Mouse (Mus musculus) MEL (cell line): Measurements from ENCODE around the gene Gnb5. TPM values are rescaled to one million over a fixed set of nuclear protein-coding genes. Genes with fewer than 3 reads are reported as not detected.
A peak's percentile ranks its signal among the peaks of the same experiment; 100 is the strongest.

ENCODE experiments used
- DNase-seq: peaks from one replicate; pipeline ENCODE4 v3.0.0; 2011; ENCODE audit warnings: low read depth, low spot score
- H3K27ac ChIP-seq: 2 replicates; pipeline ENCODE4 v1.5.1; 2012; ENCODE audit warnings: low read depth, mild to moderate bottlenecking, control low read depth, low read length, moderate library complexity; ENCODE audit not compliant: control insufficient read depth
- H3K27me3 ChIP-seq, 2 experiments: fragments of 150-350 bp in 1 of 2; sonication (generic) in 1 of 2; 2 replicates each; pipeline ENCODE4 v1.6.1; 2012; ENCODE audit warnings: low read length in 2 of 2, mild to moderate bottlenecking in 2 of 2, improper control_type of control experiment in 1 of 2, moderate library complexity in 1 of 2; ENCODE audit not compliant: insufficient read depth in 2 of 2, control insufficient read depth in 1 of 2
- H3K36me3 ChIP-seq, 2 experiments: 2 replicates each; pipeline ENCODE4 v1.6.1; 2012 to 2014; ENCODE audit warnings: low read length in 2 of 2, improper control_type of control experiment in 1 of 2, inconsistent platforms in 1 of 2, mild to moderate bottlenecking in 1 of 2; ENCODE audit not compliant: insufficient read depth in 2 of 2, control insufficient read depth in 1 of 2
- H3K4me1 ChIP-seq, 2 experiments: fragments of 150-350 bp in 1 of 2; sonication (generic) in 1 of 2; 2 replicates each; pipeline ENCODE4 v1.6.1; 2012; ENCODE audit warnings: low read length in 2 of 2, improper control_type of control experiment in 1 of 2, mild to moderate bottlenecking in 1 of 2; ENCODE audit not compliant: insufficient read depth in 2 of 2, control insufficient read depth in 1 of 2
- H3K4me3 ChIP-seq, 2 experiments: fragments of 150-350 bp in 1 of 2; sonication (generic) in 1 of 2; 2 replicates each; pipeline ENCODE4 v1.5.1; 2012; ENCODE audit warnings: low read depth in 2 of 2, low read length in 2 of 2, mild to moderate bottlenecking in 2 of 2, moderate library complexity in 2 of 2, control low read depth in 1 of 2, improper control_type of control experiment in 1 of 2; ENCODE audit not compliant: control insufficient read depth in 1 of 2, insufficient read depth in 1 of 2
- H3K79me2 ChIP-seq: 2 replicates; pipeline ENCODE4 v1.6.1; 2012; ENCODE audit warnings: mild to moderate bottlenecking, low read length, moderate library complexity; ENCODE audit not compliant: control insufficient read depth, poor library complexity, insufficient read depth
- H3K9ac ChIP-seq: 2 replicates; pipeline ENCODE4 v1.6.1; 2012; ENCODE audit warnings: low read depth, mild to moderate bottlenecking, control low read depth, low read length, moderate library complexity; ENCODE audit not compliant: control insufficient read depth, poor library complexity, severe bottlenecking
- H3K9me3 ChIP-seq: fragments of 150-350 bp; sonication (generic); replicated peaks from 2 replicates; pipeline ENCODE4 v1.6.1; 2012; ENCODE audit warnings: mild to moderate bottlenecking, low read length, improper control_type of control experiment, moderate library complexity; ENCODE audit not compliant: insufficient read depth
- BHLHE40 ChIP-seq: IDR thresholded peaks from 2 replicates; pipeline ENCODE4 v1.6.1; 2012; ENCODE audit warnings: low read depth, mild to moderate bottlenecking, inconsistent platforms, low read length, improper control_type of control experiment, borderline replicate concordance
- CHD1 ChIP-seq: IDR thresholded peaks from 2 replicates; pipeline ENCODE4 v1.6.1; 2012; ENCODE audit warnings: low read depth, mild to moderate bottlenecking, inconsistent platforms, low read length, improper control_type of control experiment
- CHD2 ChIP-seq: IDR thresholded peaks from 2 replicates; pipeline ENCODE4 v1.6.1; 2011; ENCODE audit warnings: low read length, improper control_type of control experiment
- ELF1 ChIP-seq: IDR thresholded peaks from 2 replicates; pipeline ENCODE4 v1.6.1; 2014; ENCODE audit warnings: low read depth, mild to moderate bottlenecking, inconsistent platforms, low read length, improper control_type of control experiment, moderate library complexity
- EP300 ChIP-seq, 2 experiments: IDR thresholded peaks; 2 replicates each; pipeline ENCODE4 v1.6.1; 2011; ENCODE audit warnings: improper control_type of control experiment in 2 of 2, low read length in 2 of 2, low read depth in 1 of 2, mild to moderate bottlenecking in 1 of 2
- GABPA ChIP-seq: IDR thresholded peaks from 2 replicates; pipeline ENCODE4 v1.6.1; 2012; ENCODE audit warnings: low read depth, mild to moderate bottlenecking, inconsistent platforms, low read length, improper control_type of control experiment, moderate library complexity
- GATA1 ChIP-seq: IDR thresholded peaks from 2 replicates; pipeline ENCODE4 v1.6.1; 2011; ENCODE audit warnings: low read depth, low read length, improper control_type of control experiment
- HCFC1 ChIP-seq: IDR thresholded peaks from 2 replicates; pipeline ENCODE4 v1.6.1; 2012; ENCODE audit warnings: low read depth, mild to moderate bottlenecking, inconsistent platforms, low read length, improper control_type of control experiment, moderate library complexity
- KAT2A ChIP-seq: conservative IDR thresholded peaks from 2 replicates; pipeline ENCODE4 v1.6.1; 2012; ENCODE audit warnings: low read depth, low read length, improper control_type of control experiment, inconsistent platforms
- MAX ChIP-seq: IDR thresholded peaks from 2 replicates; pipeline ENCODE4 v1.6.1; 2011; ENCODE audit warnings: low read length, improper control_type of control experiment
- MAZ ChIP-seq: IDR thresholded peaks from 2 replicates; pipeline ENCODE4 v1.6.1; 2012; ENCODE audit warnings: low read depth, mild to moderate bottlenecking, inconsistent platforms, low read length, improper control_type of control experiment
- MEF2A ChIP-seq: IDR thresholded peaks from 2 replicates; pipeline ENCODE4 v1.6.1; 2014; ENCODE audit warnings: low read depth, mild to moderate bottlenecking, inconsistent platforms, low read length, improper control_type of control experiment; ENCODE audit not compliant: poor library complexity, insufficient replicate concordance, severe bottlenecking; ENCODE audit errors: extremely low read depth
- MXI1 ChIP-seq: IDR thresholded peaks from 2 replicates; pipeline ENCODE4 v1.6.1; 2011; ENCODE audit warnings: mild to moderate bottlenecking, low read depth, low read length, improper control_type of control experiment
- MYC ChIP-seq: IDR thresholded peaks from 2 replicates; pipeline ENCODE4 v1.6.1; 2011; ENCODE audit warnings: low read depth, mild to moderate bottlenecking, low read length, improper control_type of control experiment, moderate library complexity
- NRF1 ChIP-seq: IDR thresholded peaks from 2 replicates; pipeline ENCODE4 v1.6.1; 2014; ENCODE audit warnings: low read depth, mild to moderate bottlenecking, inconsistent platforms, low read length, improper control_type of control experiment, moderate library complexity; ENCODE audit not compliant: poor library complexity, insufficient read depth, severe bottlenecking
- POLR2AphosphoS5 ChIP-seq: IDR thresholded peaks from 2 replicates; pipeline ENCODE4 v1.6.1; 2012; ENCODE audit warnings: low read depth, borderline replicate concordance, mild to moderate bottlenecking, inconsistent platforms, low read length, moderate library complexity, mixed read lengths
- SIN3A ChIP-seq: IDR thresholded peaks from 2 replicates; pipeline ENCODE4 v1.6.1; 2012; ENCODE audit warnings: low read length, improper control_type of control experiment, inconsistent platforms
- TAL1 ChIP-seq: IDR thresholded peaks from 2 replicates; pipeline ENCODE4 v1.6.1; 2012; ENCODE audit warnings: mild to moderate bottlenecking, inconsistent platforms, low read length, moderate library complexity, mixed read lengths
- TBP ChIP-seq: IDR thresholded peaks from 2 replicates; pipeline ENCODE4 v1.8.0; 2011; ENCODE audit warnings: low read depth, low read length, improper control_type of control experiment
- TCF12 ChIP-seq: IDR thresholded peaks from 2 replicates; pipeline ENCODE4 v1.6.1; 2014; ENCODE audit warnings: low read depth, mild to moderate bottlenecking, inconsistent platforms, low read length, improper control_type of control experiment, moderate library complexity
- USF1 ChIP-seq: IDR thresholded peaks from 2 replicates; pipeline ENCODE4 v1.6.1; 2014; ENCODE audit warnings: low read depth, mild to moderate bottlenecking, inconsistent platforms, low read length, improper control_type of control experiment, moderate library complexity
- ZNF384 ChIP-seq: IDR thresholded peaks from 2 replicates; pipeline ENCODE4 v1.6.1; 2012; ENCODE audit warnings: low read depth, mild to moderate bottlenecking, inconsistent platforms, low read length, improper control_type of control experiment
- polyA plus RNA-seq, 2 experiments: library from polyadenylated mRNA; stranded (reverse) in 1 of 2; unstranded in 1 of 2; fragments of >175 nt in 1 of 2; fragments of >200 nt in 1 of 2; gene quantifications; 2 replicates each; pipeline versions ENCODE4 v1.2.1 to v1.2.4; 2012; ENCODE audit warnings: low replicate concordance in 2 of 2, low read depth in 1 of 2; ENCODE audit not compliant: insufficient read length in 2 of 2, insufficient read depth in 1 of 2, missing spikeins in 1 of 2
- total RNA-seq: library from RNA; depleted of rRNA; stranded (reverse); fragments of 300-350 nt; gene quantifications from 2 replicates; pipeline ENCODE4 v1.2.3, GENCODE M21; 2012

Gnb5 gene
- total and polyA plus RNA-seq, 3 experiments, result 4.0 to 6.5 TPM; not detected in 1

- no peak overlapping the region for H3K27ac ChIP-seq
- peaks cover 0 to 3% of the 10 kb centered on the region in 2 experiments; a peak in 1 of 4 replicates for H3K4me1 ChIP-seq
- peaks cover 0 to 3% of the 10 kb centered on the region in 2 experiments; a peak in 1 of 4 replicates for H3K36me3 ChIP-seq
- TF ChIP-seq MXI1 (peak; percentile 30; the same call in 1 of the 2 replicates), KAT2A (no peak), GABPA (no peak), TBP (0 out of 2 replicates have a peak, but pooled peaks have one; percentile 9), HCFC1 (no peak), MYC (no peak), USF1 (peak; percentile 50; the same call in 1 of the 2 replicates), EP300 (IDR thresholded peaks at IDR 0.05; ENCODE audit: low read depth in 1 of 2, low read length in 2 of 2) (no peak)
- TF ChIP-seq, all 39 proteins: peak for 3
- peak overlapping the region; percentile 46 to 49 for H3K4me3 ChIP-seq
- DNase-seq, result peak; percentile 69
- H3K9me3 ChIP-seq, result no peaks in the 10 kb centered on the region
- no peaks in the 10 kb centered on the region for H3K79me2 ChIP-seq
- H3K27me3 ChIP-seq, result peaks cover 1 to 10% of the 10 kb centered on the region in 2 experiments; a peak in 2 of 4 replicates
- no peak overlapping the region; the same call in 1 of the 2 replicates for H3K9ac ChIP-seq
These were observed 2.3 kb upstream of the Gnb5 start for GRCm38 (mm10) chr9:75303701-75304261.

DNA sequence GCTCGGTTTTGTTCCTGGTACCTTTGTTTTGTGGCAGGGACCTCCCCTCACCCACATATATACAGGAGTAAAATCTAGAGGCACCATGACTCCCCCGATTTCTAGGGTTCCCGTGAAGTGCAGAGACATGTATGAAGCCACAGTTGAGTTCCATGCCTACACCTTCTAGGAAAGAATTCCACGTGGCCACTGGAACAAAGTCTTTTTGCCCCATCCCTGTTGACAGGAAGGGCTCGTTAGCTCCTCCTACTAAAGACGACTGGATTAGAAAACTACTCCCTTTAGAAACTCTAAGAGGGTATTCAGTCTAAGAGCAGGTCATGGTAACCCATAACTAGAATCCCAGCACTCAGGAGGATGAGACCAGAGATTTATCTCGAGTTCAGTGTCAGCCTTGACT is 1.8 kb upstream of the Gnb5 start:
- no peak for TF ChIP-seq MAZ
- peak; percentile 65; the same call in 1 of the 2 replicates for TF ChIP-seq GATA1
- TF ChIP-seq NRF1, result no peak
- TF ChIP-seq BHLHE40, result no peak
- TF ChIP-seq, all 39 proteins: peak for 1
- Histone ChIP-seq H3K9me3 (no peaks in the 10 kb centered on the region), H3K27ac (no peak overlapping the region), H3K4me3 (peak overlapping the region; percentile 46 to 49), H3K27me3 (peaks cover 1 to 10% of the 10 kb centered on the region in 2 experiments; a peak in 2 of 4 replicates), H3K36me3 (peaks cover 0 to 3% of the 10 kb centered on the region in 2 experiments; a peak in 1 of 4 replicates), H3K9ac (peak overlapping the region; percentile 21; the same call in 1 of the 2 replicates), H3K79me2 (no peaks in the 10 kb centered on the region), H3K4me1 (peaks cover 0 to 3% of the 10 kb centered on the region in 2 experiments; a peak in 1 of 4 replicates)
- no peak for DNase-seq

- TF ChIP-seq TCF12 (no peak), USF1 (no peak), TAL1 (no peak), GATA1 (no peak), SIN3A (no peak), KAT2A (no peak), ZNF384 (no peak), CHD2 (no peak), MEF2A (no peak), BHLHE40 (no peak), MAZ (no peak), POLR2AphosphoS5 (no peak), ELF1 (no peak), MAX (no peak), TBP (no peak), CHD1 (no peak)
- DNase-seq, result no peak
- H3K4me3 ChIP-seq, result no peak overlapping the region
- peaks cover 0 to 3% of the 10 kb centered on the region in 2 experiments; a peak in 1 of 4 replicates for H3K4me1 ChIP-seq
- H3K9ac ChIP-seq, result no peak overlapping the region
- H3K79me2 ChIP-seq, result no peaks in the 10 kb centered on the region
- peaks cover 1 to 10% of the 10 kb centered on the region in 2 experiments; a peak in 2 of 4 replicates for H3K27me3 ChIP-seq
- H3K9me3 ChIP-seq, result no peaks in the 10 kb centered on the region
- no peak overlapping the region for H3K27ac ChIP-seq
- peaks cover 0 to 3% of the 10 kb centered on the region in 2 experiments; a peak in 1 of 4 replicates for H3K36me3 ChIP-seq
These were observed 927 bp downstream of the Gnb5 start for GRCm38 (mm10) chr9:75307015-75307414.
